Mouse (Mus musculus) limb, embryonic 15.5 days (tissue): ENCODE data around the gene Atp8b3. TPM values are rescaled to one million over a fixed set of nuclear protein-coding genes. Genes with fewer than 3 reads are reported as not detected.

Experiments used
- ATAC-seq: fragments of 200-750 bp; cut with Nextera tagmentation; 2 replicates; pipeline ENCODE4 v1.8.0; 2017; ENCODE audit warnings: low read depth, moderate TSS enrichment; ENCODE audit not compliant: insufficient number of reproducible peaks, low FRiP score, low TSS enrichment
- H3K27ac ChIP-seq: fragments of 300-500 bp; sonication (generic); 2 replicates; pipeline ENCODE4 v1.5.1; 2015; ENCODE audit warnings: moderate library complexity, mild to moderate bottlenecking, inconsistent platforms
- H3K27me3 ChIP-seq: fragments of 300-500 bp; sonication (generic); 2 replicates; pipeline ENCODE4 v1.6.1; 2015; ENCODE audit warnings: inconsistent platforms
- H3K36me3 ChIP-seq: fragments of 300-500 bp; sonication (generic); 2 replicates; pipeline ENCODE4 v1.6.1; 2015; ENCODE audit warnings: inconsistent platforms
- H3K4me1 ChIP-seq: fragments of 300-500 bp; sonication (generic); 2 replicates; pipeline ENCODE4 v1.6.1; 2015; ENCODE audit warnings: inconsistent platforms
- H3K4me2 ChIP-seq: fragments of 300-500 bp; sonication (generic); 2 replicates; pipeline ENCODE4 v1.6.1; 2015; ENCODE audit warnings: mild to moderate bottlenecking, inconsistent platforms
- H3K4me3 ChIP-seq: fragments of 300-500 bp; sonication (generic); 2 replicates; pipeline ENCODE4 v1.5.1; 2015; ENCODE audit warnings: mild to moderate bottlenecking, inconsistent platforms
- H3K9ac ChIP-seq: fragments of 300-500 bp; sonication (generic); 2 replicates; pipeline ENCODE4 v1.6.1; 2015; ENCODE audit warnings: inconsistent platforms
- H3K9me3 ChIP-seq: fragments of 300-500 bp; sonication (generic); 2 replicates; pipeline ENCODE4 v1.6.1; 2016; ENCODE audit warnings: inconsistent platforms
- WGBS: fragments of 180-500 bp; shearing (Covaris S2); methylation state at CpG from one replicate; pipeline ENCODE4 v1.1.7; 2015; 5-methylcytosine and 5-hydroxymethylcytosine counted together
- polyA plus RNA-seq: library from polyadenylated mRNA; unstranded; fragments of >200 nt; fragmentation: Nextera tagmentation; extraction: Ambion mirVana; gene quantifications from 2 replicates; pipeline ENCODE4 v1.2.1, GENCODE M21; 2015

The Atp8b3 gene
- polyA plus RNA-seq, 1 experiment from 2014 or later, result 0.08 TPM

DNA sequence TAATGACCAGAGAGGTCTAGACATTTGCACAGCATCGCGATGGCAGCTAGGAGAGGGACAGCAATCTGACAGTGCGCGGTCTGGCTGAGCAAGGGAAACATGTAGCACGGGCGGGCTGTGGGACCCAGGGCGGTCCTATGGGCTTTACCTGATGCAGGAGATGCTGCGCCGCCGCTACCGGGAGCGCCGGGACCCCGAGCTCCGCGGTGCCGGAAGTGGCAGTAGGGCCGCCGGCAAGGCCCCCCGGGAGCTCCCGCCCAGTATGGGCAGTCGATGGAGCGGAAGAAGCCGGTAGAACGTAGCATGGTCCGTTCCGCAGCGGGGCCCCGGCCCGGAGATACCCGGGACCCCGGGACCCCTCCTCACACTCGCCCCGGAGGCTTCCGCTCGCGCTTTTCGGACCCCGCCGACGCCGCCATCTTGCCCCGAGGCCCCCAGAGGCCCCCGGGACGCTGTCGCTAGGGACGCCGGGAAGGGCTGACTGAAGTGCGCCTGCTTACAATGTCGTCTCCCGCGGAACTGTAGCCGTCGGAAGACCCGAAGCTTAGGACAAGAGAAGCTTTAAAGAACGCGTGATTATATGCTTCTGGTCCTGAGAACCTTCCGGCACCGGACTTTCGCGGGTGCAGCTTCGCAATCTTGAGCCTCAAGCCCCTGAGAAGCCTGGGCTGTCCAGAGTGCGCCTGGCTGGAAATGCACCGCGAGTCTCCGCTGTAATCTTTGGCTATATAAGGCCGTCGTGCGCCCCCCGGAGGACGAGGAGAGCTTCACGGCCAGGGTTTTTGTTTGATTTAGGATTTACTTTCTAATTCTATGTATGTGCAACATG lies 22.4 kb upstream of the Atp8b3 start, which contains the start of gene Rexo1:
TSS of gene Rexo1 (minus strand) at position 445 of the 829 bp plus-strand sequence.
- Histone ChIP-seq H3K4me2 (peak within 1 kb of the TSS; percentile 80), H3K27me3 (no peaks in the 10 kb centered on the region), H3K9ac (peak within 1 kb of the TSS; percentile 97), H3K36me3 (0 out of 2 replicates have a peak, but pooled peaks cover 5% of the 10 kb centered on the region), H3K9me3 (no peaks in the 10 kb centered on the region), H3K27ac (peak within 1 kb of the TSS; percentile 92), H3K4me3 (peak within 1 kb of the TSS; percentile 99), H3K4me1 (peaks cover 47% of the 10 kb centered on the region)
- peak; percentile 84 for ATAC-seq
- under 1% methylated on average over 70 of the region's 72 CpGs for WGBS

DNA sequence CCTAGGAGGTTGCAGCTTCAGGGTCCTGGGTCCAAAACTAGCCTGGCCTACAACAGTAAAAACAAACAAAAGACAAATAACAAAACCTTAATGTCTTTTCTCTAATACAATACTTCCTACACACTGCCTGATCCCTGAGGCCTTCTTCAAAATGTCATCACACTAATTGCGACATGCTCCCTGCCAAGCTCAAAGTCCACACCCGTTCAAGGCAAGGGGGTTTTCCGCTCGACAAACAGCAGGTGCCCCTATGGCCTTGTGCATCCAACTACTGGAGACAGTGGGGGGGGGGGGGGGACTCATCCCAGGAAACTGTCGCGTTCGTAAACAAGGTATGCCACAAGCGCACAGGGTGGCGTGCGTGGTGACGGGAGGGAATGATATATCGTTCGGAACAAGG lies 21.7 kb upstream of the Atp8b3 start:
- no peak for ATAC-seq
- H3K4me3 ChIP-seq, result peak overlapping the region; percentile 99
- H3K27ac ChIP-seq, result peak overlapping the region; percentile 92; the same call in 1 of the 2 replicates
- H3K4me1 ChIP-seq, result peaks cover 44% of the 10 kb centered on the region
- H3K4me2 ChIP-seq, result peak overlapping the region; percentile 80
- peak overlapping the region; percentile 97 for H3K9ac ChIP-seq
- H3K36me3 ChIP-seq, result no peaks in the 10 kb centered on the region
- WGBS, result 1% methylated on average over 13 of the region's 13 CpGs
- H3K27me3 ChIP-seq, result no peaks in the 10 kb centered on the region
- no peaks in the 10 kb centered on the region for H3K9me3 ChIP-seq

DNA sequence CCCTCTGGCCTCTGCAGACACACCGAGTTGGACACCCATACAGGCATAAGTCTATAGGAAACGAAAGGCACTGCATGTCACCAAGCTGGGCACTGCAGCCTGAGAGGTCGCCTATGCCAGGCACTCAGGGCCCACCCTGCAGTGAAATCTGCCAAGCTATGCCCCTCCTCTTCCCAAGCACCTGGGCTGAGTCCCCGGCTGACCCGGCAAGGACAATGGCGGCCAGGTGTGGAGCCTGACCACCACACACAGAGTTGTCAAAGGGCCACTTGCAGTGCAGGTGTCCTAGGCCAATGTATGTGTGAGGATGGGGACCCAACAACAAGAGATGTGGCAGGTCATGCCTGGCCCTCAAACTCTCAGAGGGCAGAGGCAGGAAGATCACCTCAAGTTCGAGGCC lies 20.5 kb upstream of the Atp8b3 start:
- ATAC-seq, result no peak

DNA sequence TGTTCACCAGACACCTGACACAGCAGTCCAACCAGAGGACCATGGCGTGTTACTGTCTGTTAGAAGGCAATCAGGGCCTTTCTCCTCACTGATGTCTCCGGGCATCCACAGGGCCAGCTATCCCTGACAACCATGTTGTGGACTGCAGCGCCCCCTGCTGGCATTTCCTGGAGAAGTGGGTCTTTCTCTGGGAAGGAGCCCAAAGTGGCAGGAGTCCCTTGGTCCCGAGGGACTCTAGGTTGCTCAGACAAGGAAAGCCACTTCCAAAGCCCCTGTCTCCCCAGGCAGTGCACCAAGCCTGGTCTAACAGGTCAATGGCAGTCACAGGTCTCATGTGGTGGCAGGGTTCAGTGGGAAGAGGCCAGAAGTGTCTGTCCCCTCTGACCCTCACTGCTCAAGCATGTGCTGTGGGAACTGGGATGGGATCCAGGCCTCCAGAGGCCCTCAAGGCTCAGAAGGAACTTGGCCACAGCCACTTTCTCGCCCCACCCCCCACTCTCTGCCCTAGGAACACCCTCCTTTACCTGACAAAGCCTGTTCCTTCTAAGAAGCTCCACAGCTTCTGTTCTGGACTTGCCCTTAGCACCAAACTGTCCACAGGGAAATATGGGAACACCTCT lies 18.5 kb upstream of the Atp8b3 start:
- H3K27me3 ChIP-seq, result no peaks in the 10 kb centered on the region
- peaks cover 42% of the 10 kb centered on the region for H3K4me1 ChIP-seq
- H3K4me2 ChIP-seq, result no peak overlapping the region
- ATAC-seq, result no peak
- H3K9ac ChIP-seq, result no peak overlapping the region
- no peaks in the 10 kb centered on the region for H3K9me3 ChIP-seq
- WGBS, result 36% methylated on average over 5 of the region's 5 CpGs
- H3K4me3 ChIP-seq, result no peak overlapping the region
- peaks cover 7% of the 10 kb centered on the region; the same call in 1 of the 2 replicates for H3K36me3 ChIP-seq
- no peak overlapping the region for H3K27ac ChIP-seq

More for the DNA sequence above, 20.5 kb upstream of the Atp8b3 start:
- no peak overlapping the region for H3K9ac ChIP-seq
- H3K27me3 ChIP-seq, result no peaks in the 10 kb centered on the region
- no peak overlapping the region for H3K4me2 ChIP-seq
- H3K4me1 ChIP-seq, result peaks cover 44% of the 10 kb centered on the region
- no peaks in the 10 kb centered on the region for H3K9me3 ChIP-seq
- WGBS, result 89% methylated on average over 7 of the region's 7 CpGs
- no peaks in the 10 kb centered on the region for H3K36me3 ChIP-seq
- H3K4me3 ChIP-seq, result no peak overlapping the region
- H3K27ac ChIP-seq, result no peak overlapping the region

DNA sequence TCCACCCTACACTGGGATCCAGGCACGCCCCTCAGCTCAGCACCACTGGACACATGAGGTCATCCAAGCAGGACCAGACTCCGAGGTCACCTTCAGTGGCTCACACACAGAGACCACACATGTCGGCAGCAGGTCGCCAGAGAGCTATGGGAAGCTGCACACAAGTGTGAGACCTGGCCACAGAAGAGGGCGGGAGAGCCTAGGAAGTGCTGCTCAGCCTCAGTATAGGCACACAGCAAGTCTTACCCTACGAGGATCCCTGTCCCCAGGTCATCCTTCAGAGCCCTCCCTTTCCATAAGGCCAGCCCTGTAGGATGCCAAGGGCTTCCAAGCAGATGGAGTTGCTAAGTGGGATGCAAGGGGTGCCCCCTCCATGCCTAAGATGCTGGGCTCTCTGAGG lies 15.1 kb upstream of the Atp8b3 start:
- H3K4me2 ChIP-seq, result no peak overlapping the region
- H3K36me3 ChIP-seq, result peaks cover 26% of the 10 kb centered on the region
- no peaks in the 10 kb centered on the region for H3K27me3 ChIP-seq
- H3K4me1 ChIP-seq, result peaks cover 18% of the 10 kb centered on the region
- 88% methylated on average over 6 of the region's 6 CpGs for WGBS
- no peaks in the 10 kb centered on the region for H3K9me3 ChIP-seq
- H3K27ac ChIP-seq, result no peak overlapping the region
- no peak for ATAC-seq
- no peak overlapping the region for H3K9ac ChIP-seq
- H3K4me3 ChIP-seq, result no peak overlapping the region

DNA sequence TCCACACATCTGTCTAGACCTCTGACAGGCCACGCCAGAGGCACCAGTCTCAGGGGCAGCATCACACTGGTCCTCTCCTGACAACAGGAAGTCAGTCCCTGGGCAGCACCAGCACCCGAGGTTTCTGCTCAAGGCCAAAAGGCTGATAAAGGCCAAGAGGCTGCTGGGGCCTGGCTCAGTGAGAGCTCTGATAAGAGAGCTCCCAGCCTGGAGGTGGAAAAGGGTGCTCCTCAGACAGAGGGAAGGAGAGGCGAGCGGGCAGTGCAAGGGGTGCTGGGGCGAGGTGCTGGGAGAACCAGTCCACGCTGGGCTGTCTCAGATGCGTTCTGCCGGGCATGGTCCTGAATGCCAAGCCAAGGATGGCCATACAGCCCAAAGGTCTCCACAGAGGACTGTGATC lies 14.7 kb upstream of the Atp8b3 start:
- peaks cover 30% of the 10 kb centered on the region for H3K36me3 ChIP-seq
- H3K27me3 ChIP-seq, result no peaks in the 10 kb centered on the region
- no peak overlapping the region for H3K4me2 ChIP-seq
- no peaks in the 10 kb centered on the region for H3K9me3 ChIP-seq
- ATAC-seq, result no peak
- 0 out of 2 replicates have a peak overlapping the region, but pooled peaks have one; percentile 7 for H3K9ac ChIP-seq
- 84% methylated on average over 8 of the region's 8 CpGs for WGBS
- H3K4me1 ChIP-seq, result peaks cover 16% of the 10 kb centered on the region
- H3K4me3 ChIP-seq, result no peak overlapping the region
- no peak overlapping the region for H3K27ac ChIP-seq

DNA sequence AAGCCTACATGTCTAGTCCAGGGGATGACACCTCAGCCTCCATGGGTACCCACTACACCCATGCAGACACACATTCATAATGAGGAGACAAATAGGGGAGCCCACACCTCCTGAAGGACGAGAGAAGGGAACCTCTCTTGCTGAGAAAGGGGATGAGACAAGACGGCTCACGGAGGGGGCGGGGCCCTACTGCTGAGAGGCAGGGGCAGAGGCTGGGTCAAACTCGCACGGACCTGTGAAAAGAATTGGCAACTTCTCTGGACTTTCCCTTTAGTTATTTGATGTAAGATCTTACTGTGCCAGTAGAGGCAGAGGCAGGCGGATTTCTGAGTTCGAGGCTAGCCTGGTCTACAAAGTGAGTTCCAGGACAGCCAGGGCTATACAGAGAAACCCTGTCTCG lies 13.4 kb upstream of the Atp8b3 start:
- H3K9ac ChIP-seq, result no peak overlapping the region
- H3K4me3 ChIP-seq, result no peak overlapping the region
- 62% methylated on average over 9 of the region's 9 CpGs for WGBS
- ATAC-seq, result no peak
- no peak overlapping the region for H3K4me2 ChIP-seq
- H3K27me3 ChIP-seq, result no peaks in the 10 kb centered on the region
- peaks cover 7% of the 10 kb centered on the region; the same call in 1 of the 2 replicates for H3K4me1 ChIP-seq
- peaks cover 42% of the 10 kb centered on the region for H3K36me3 ChIP-seq
- no peak overlapping the region for H3K27ac ChIP-seq
- no peaks in the 10 kb centered on the region for H3K9me3 ChIP-seq

DNA sequence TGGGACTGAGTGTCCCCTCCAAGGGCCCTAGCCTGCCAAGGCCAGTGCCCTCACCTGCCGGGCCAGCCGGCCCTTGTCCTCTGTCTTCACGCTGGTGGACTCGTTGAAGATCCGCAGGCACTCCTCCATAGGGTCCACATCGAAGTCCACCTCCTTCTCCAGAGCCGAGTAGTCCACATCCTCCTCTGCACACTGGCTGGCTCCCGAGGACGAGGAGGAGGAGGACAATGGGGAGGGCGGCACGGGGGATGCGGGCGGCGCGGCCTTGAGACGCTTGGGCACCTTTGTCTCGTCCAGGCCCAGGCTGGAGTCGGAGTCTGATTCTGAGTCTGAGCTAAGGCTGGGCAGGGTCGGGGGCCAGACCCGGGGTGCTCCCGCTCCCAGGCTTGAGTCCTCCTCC lies 10.4 kb upstream of the Atp8b3 start:
- Histone ChIP-seq H3K36me3 (peaks cover 73% of the 10 kb centered on the region), H3K27ac (no peak overlapping the region), H3K4me2 (no peak overlapping the region), H3K27me3 (no peaks in the 10 kb centered on the region), H3K4me1 (peaks cover 4% of the 10 kb centered on the region; the same call in 1 of the 2 replicates), H3K9ac (no peak overlapping the region), H3K4me3 (no peak overlapping the region), H3K9me3 (no peaks in the 10 kb centered on the region)
- WGBS, result 88% methylated on average over 21 of the region's 21 CpGs
- ATAC-seq, result no peak

DNA sequence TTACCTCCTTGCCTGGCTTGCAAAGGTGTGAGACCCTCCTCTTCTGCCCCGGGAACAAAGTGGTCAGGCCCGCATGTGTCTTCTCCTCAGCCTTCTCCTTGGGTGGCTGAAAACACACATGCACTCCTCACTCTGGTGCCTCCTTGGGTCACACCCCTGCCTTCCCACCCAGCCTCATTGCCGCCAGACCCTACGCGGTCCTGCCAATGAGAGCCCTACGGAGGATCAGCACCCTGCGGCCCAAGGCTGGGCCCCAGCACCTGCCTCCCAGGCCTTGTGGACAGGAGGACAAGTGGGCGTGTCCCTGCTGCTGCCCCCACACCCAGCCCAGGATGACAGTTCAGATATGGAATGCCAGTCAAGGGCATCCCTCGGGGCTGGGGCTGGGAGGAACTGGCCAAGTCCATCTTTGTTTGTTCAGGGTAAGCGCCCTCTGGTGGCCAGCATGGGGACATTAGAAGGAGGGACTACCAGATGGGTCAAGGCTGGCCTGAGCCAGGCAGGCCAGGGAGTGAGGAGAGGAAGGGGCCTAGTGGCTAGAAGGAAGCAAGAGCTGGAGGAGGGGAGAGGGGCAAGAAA lies 9.6 kb upstream of the Atp8b3 start:
- no peaks in the 10 kb centered on the region for H3K9me3 ChIP-seq
- WGBS, result 74% methylated on average over 10 of the region's 10 CpGs
- no peaks in the 10 kb centered on the region for H3K27me3 ChIP-seq
- H3K4me3 ChIP-seq, result no peak overlapping the region
- peaks cover 76% of the 10 kb centered on the region for H3K36me3 ChIP-seq
- no peak for ATAC-seq
- H3K4me1 ChIP-seq, result peaks cover 4% of the 10 kb centered on the region; the same call in 1 of the 2 replicates
- H3K9ac ChIP-seq, result no peak overlapping the region
- H3K4me2 ChIP-seq, result no peak overlapping the region
- H3K27ac ChIP-seq, result no peak overlapping the region; the same call in 1 of the 2 replicates

DNA sequence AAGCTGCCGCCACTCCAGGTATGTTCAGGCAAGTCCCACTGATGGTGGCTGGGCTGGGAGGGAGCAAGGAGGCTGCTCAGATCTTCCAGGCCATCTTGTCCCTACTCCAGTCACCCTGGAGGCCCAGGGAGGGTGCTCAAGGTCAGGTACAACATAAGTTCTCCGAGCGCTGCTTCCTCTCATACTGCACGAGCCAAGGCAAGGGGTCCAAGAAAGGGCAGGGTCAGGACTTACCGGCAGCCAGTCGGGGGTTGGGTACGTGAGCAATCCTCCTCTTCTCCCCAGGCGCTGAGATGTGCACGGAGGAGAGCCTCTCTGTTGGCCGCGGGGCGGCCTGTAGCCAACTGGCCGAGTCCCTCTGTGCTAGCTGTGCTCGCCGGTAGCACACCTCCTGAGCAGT lies 8.6 kb upstream of the Atp8b3 start:
- Histone ChIP-seq H3K27me3 (no peaks in the 10 kb centered on the region), H3K4me2 (no peak overlapping the region), H3K9ac (no peak overlapping the region), H3K27ac (no peak overlapping the region), H3K9me3 (no peaks in the 10 kb centered on the region), H3K36me3 (peaks cover 84% of the 10 kb centered on the region), H3K4me1 (peaks cover 4% of the 10 kb centered on the region; the same call in 1 of the 2 replicates), H3K4me3 (no peak overlapping the region)
- no peak for ATAC-seq
- WGBS, result 90% methylated on average over 15 of the region's 15 CpGs

DNA sequence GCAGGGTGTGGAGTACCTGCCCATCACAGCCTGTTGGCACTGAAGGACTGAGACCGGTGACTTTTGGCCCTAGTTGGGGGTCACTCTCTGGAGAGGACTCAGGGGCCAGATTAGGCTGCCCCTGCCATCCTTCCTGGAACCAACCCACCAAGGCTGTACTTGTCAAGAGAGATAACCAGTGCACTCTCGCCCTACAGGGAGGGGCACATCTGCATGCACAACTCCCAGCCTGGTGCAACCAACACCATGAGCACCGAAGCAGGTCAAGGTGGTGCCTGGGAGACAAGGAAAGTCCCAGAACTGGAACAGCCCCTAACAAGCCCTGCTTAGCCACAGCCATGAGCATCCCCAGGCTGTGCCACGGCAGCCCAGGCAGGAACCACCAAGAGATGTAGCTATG lies 8.0 kb upstream of the Atp8b3 start:
- Histone ChIP-seq H3K9ac (no peak overlapping the region), H3K4me1 (peaks cover 4% of the 10 kb centered on the region; the same call in 1 of the 2 replicates), H3K9me3 (no peaks in the 10 kb centered on the region), H3K4me2 (no peak overlapping the region), H3K4me3 (no peak overlapping the region), H3K27ac (no peak overlapping the region), H3K36me3 (peaks cover 90% of the 10 kb centered on the region), H3K27me3 (no peaks in the 10 kb centered on the region)
- ATAC-seq, result no peak
- 92% methylated on average over 4 of the region's 4 CpGs for WGBS

DNA sequence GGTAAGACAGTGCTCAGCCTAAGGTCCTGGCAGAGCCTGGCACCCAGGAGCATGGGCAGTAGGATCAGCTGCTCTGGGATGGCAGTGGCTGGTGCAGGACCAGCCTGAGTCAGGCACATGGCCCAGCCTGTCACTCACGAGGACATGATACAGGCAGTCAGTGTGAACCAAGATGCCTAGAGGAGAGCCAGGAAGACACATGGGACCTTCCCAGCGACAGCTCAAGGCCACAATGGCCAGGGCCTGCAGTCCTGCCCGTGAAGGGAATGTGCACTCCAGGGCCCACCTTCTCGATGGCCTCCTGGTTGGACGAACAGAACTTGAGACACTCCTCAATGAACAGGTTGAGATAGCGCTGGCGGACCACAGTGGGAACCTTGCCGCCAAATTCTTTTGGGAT lies 6.7 kb upstream of the Atp8b3 start:
- Histone ChIP-seq H3K9ac (no peak overlapping the region), H3K4me1 (peaks cover 4% of the 10 kb centered on the region; the same call in 1 of the 2 replicates), H3K27ac (no peak overlapping the region), H3K36me3 (peaks cover 100% of the 10 kb centered on the region), H3K9me3 (no peaks in the 10 kb centered on the region), H3K27me3 (0 out of 2 replicates have a peak, but pooled peaks cover 5% of the 10 kb centered on the region), H3K4me2 (no peak overlapping the region), H3K4me3 (no peak overlapping the region)
- ATAC-seq, result no peak
- WGBS, result 93% methylated on average over 8 of the region's 8 CpGs
